Mouse (Mus musculus) embryonic facial prominence, embryonic 11.5 days (tissue): ENCODE results near the gene Slc17a7. TPM values are rescaled to one million over a fixed set of nuclear protein-coding genes. Genes with fewer than 3 reads are reported as not detected.

Source experiments
- ATAC-seq: fragments of 200-750 bp; cut with Nextera tagmentation; replicated peaks from 2 replicates; pipeline ENCODE4 v1.8.0; 2017; ENCODE audit warnings: low read depth; ENCODE audit not compliant: insufficient number of reproducible peaks, low FRiP score, low TSS enrichment
- DNase-seq: peaks from one replicate; pipeline ENCODE4 v3.0.0-alpha.2; 2015; ENCODE audit warnings: low spot score
- H3K27ac ChIP-seq: fragments of 300-500 bp; sonication (generic); replicated peaks from 2 replicates; pipeline ENCODE4 v1.5.1; 2014; ENCODE audit warnings: mild to moderate bottlenecking, low read depth, low read length, control low read depth
- H3K27me3 ChIP-seq: fragments of 300-500 bp; sonication (generic); 2 replicates; pipeline ENCODE4 v1.6.1; 2014; ENCODE audit warnings: mild to moderate bottlenecking, low read length, moderate library complexity, mixed read lengths; ENCODE audit not compliant: control insufficient read depth, insufficient read depth
- H3K36me3 ChIP-seq: fragments of 300-500 bp; sonication (generic); replicated peaks from 2 replicates; pipeline ENCODE4 v1.6.1; 2014; ENCODE audit warnings: low read depth, mild to moderate bottlenecking, low read length, moderate library complexity, mixed read lengths; ENCODE audit not compliant: control insufficient read depth, insufficient read depth
- H3K4me1 ChIP-seq: fragments of 300-500 bp; sonication (generic); 2 replicates; pipeline ENCODE4 v1.6.1; 2014; ENCODE audit warnings: low read length, mixed read lengths; ENCODE audit not compliant: control insufficient read depth, insufficient read depth
- H3K4me2 ChIP-seq: fragments of 300-500 bp; sonication (generic); 2 replicates; pipeline ENCODE4 v1.6.1; 2014; ENCODE audit warnings: low read depth, mild to moderate bottlenecking, control low read depth, low read length, moderate library complexity
- H3K4me3 ChIP-seq: fragments of 300-500 bp; sonication (generic); 2 replicates; pipeline ENCODE4 v1.5.1; 2014; ENCODE audit warnings: low read depth, low read length, control low read depth
- H3K9ac ChIP-seq: fragments of 300-500 bp; sonication (generic); replicated peaks from 2 replicates; pipeline ENCODE4 v1.6.1; 2014; ENCODE audit warnings: mild to moderate bottlenecking, control low read depth, low read length
- H3K9me3 ChIP-seq: fragments of 300-500 bp; sonication (generic); replicated peaks from 2 replicates; pipeline ENCODE4 v1.6.1; 2016; ENCODE audit warnings: mild to moderate bottlenecking, low read length, inconsistent platforms, mixed read lengths; ENCODE audit not compliant: control insufficient read depth
- WGBS: fragments of 180-500 bp; shearing (Covaris S2); extraction: QIAGEN DNeasy Blood & Tissue Kit; methylation state at CpG from one replicate; pipeline ENCODE4 v1.1.7; 2014; 5-methylcytosine and 5-hydroxymethylcytosine counted together
- polyA plus RNA-seq: library from polyadenylated mRNA; unstranded; fragments of >200 nt; fragmentation: Nextera tagmentation; extraction: Ambion mirVana; gene quantifications from 2 replicates; pipeline ENCODE4 v1.2.1, GENCODE M21; 2014

Slc17a7 gene
- polyA plus RNA-seq, 1 experiment from 2014 or later, result 1.1 TPM

GRCm38 (mm10) chr7:45193871-45194785 is 30.4 kb downstream of the Slc17a7 start:
- WGBS, result 75% methylated on average over 17 of the region's 17 CpGs
- no peak for DNase-seq
- no peaks in the 10 kb centered on the region for H3K9me3 ChIP-seq
- H3K4me1 ChIP-seq, result peaks cover 3% of the 10 kb centered on the region
- H3K4me3 ChIP-seq, result no peak overlapping the region
- H3K4me2 ChIP-seq, result no peak overlapping the region
- peaks cover 2% of the 10 kb centered on the region; the same call in 1 of the 2 replicates for H3K27me3 ChIP-seq
- H3K27ac ChIP-seq, result no peak overlapping the region
- no peak overlapping the region for H3K9ac ChIP-seq
- ATAC-seq, result no peak
- no peaks in the 10 kb centered on the region for H3K36me3 ChIP-seq

GRCm38 (mm10) chr7:45195341-45196175 is 31.8 kb downstream of the Slc17a7 start:
- Histone ChIP-seq H3K4me3 (no peak overlapping the region), H3K27ac (no peak overlapping the region), H3K9ac (no peak overlapping the region), H3K4me1 (peaks cover 3% of the 10 kb centered on the region), H3K36me3 (no peaks in the 10 kb centered on the region), H3K4me2 (no peak overlapping the region), H3K27me3 (no peaks in the 10 kb centered on the region), H3K9me3 (no peaks in the 10 kb centered on the region)
- 57% methylated on average over 13 of the region's 13 CpGs for WGBS
- DNase-seq (no peak), ATAC-seq (no peak)

GRCm38 (mm10) chr7:45196176-45196535 is 32.4 kb downstream of the Slc17a7 start:
- H3K36me3 ChIP-seq, result no peaks in the 10 kb centered on the region
- no peak for ATAC-seq
- no peak for DNase-seq
- H3K4me1 ChIP-seq, result peaks cover 3% of the 10 kb centered on the region
- H3K27ac ChIP-seq, result no peak overlapping the region
- H3K27me3 ChIP-seq, result no peaks in the 10 kb centered on the region
- H3K4me2 ChIP-seq, result no peak overlapping the region
- H3K9me3 ChIP-seq, result no peaks in the 10 kb centered on the region
- no peak overlapping the region for H3K9ac ChIP-seq
- H3K4me3 ChIP-seq, result no peak overlapping the region
- WGBS, result 77% methylated on average over 4 of the region's 4 CpGs

- Histone ChIP-seq H3K27me3 (no peaks in the 10 kb centered on the region), H3K4me3 (no peak overlapping the region), H3K27ac (no peak overlapping the region), H3K9me3 (no peaks in the 10 kb centered on the region), H3K36me3 (no peaks in the 10 kb centered on the region), H3K9ac (no peak overlapping the region), H3K4me1 (no peaks in the 10 kb centered on the region; the same call in 1 of the 2 replicates), H3K4me2 (no peak overlapping the region)
- WGBS, result 70% methylated on average over 4 of the region's 5 CpGs
- no peak for ATAC-seq
- DNase-seq, result no peak
Observed at GRCm38 (mm10) chr7:45196994-45197393, 33.2 kb downstream of the Slc17a7 start.

- Histone ChIP-seq H3K9ac (no peak overlapping the region), H3K27ac (no peak overlapping the region), H3K36me3 (no peaks in the 10 kb centered on the region), H3K9me3 (no peaks in the 10 kb centered on the region), H3K4me2 (no peak overlapping the region), H3K4me3 (no peak overlapping the region), H3K4me1 (no peaks in the 10 kb centered on the region), H3K27me3 (no peaks in the 10 kb centered on the region)
- no peak for ATAC-seq
- 12% methylated on average over 5 of the region's 5 CpGs for WGBS
- peak; percentile 80 for DNase-seq
Observed at GRCm38 (mm10) chr7:45198435-45198834, 34.7 kb downstream of the Slc17a7 start.

- H3K4me2 ChIP-seq, result no peak overlapping the region
- ATAC-seq, result no peak
- no peak overlapping the region for H3K9ac ChIP-seq
- H3K27me3 ChIP-seq, result no peaks in the 10 kb centered on the region
- WGBS, result 84% methylated on average over 11 of the region's 11 CpGs
- H3K4me3 ChIP-seq, result no peak overlapping the region
- no peaks in the 10 kb centered on the region for H3K4me1 ChIP-seq
- H3K36me3 ChIP-seq, result no peaks in the 10 kb centered on the region
- no peak overlapping the region for H3K27ac ChIP-seq
- DNase-seq, result no peak
- no peaks in the 10 kb centered on the region for H3K9me3 ChIP-seq
Observed at GRCm38 (mm10) chr7:45198961-45199360, 35.2 kb downstream of the Slc17a7 start.

GRCm38 (mm10) chr7:45202654-45203053 is 38.9 kb downstream of the Slc17a7 start:
- ATAC-seq, result no peak
- DNase-seq, result no peak
- 54% methylated on average over 10 of the region's 10 CpGs for WGBS
- Histone ChIP-seq H3K4me1 (no peaks in the 10 kb centered on the region), H3K4me3 (no peak overlapping the region), H3K27ac (no peak overlapping the region), H3K4me2 (no peak overlapping the region), H3K36me3 (no peaks in the 10 kb centered on the region), H3K27me3 (no peaks in the 10 kb centered on the region), H3K9ac (no peak overlapping the region), H3K9me3 (no peaks in the 10 kb centered on the region)
